Mouse (Mus musculus) inflammation-experienced regulatory T-cells (primary cell): ENCODE results near the gene Olfr390. TPM values are rescaled to one million over a fixed set of nuclear protein-coding genes. Genes with fewer than 3 reads are reported as not detected.

ENCODE experiments used
- polyA plus RNA-seq, 2 experiments: library from polyadenylated mRNA; unstranded; fragments of 100-300 nt; shearing (Covaris generic); gene quantifications; one replicate each; pipeline ENCODE4 v1.2.1; 2017

Gene Olfr390
- under 1 TPM; 0.14 to 0.53 TPM for polyA plus RNA-seq

DNA sequence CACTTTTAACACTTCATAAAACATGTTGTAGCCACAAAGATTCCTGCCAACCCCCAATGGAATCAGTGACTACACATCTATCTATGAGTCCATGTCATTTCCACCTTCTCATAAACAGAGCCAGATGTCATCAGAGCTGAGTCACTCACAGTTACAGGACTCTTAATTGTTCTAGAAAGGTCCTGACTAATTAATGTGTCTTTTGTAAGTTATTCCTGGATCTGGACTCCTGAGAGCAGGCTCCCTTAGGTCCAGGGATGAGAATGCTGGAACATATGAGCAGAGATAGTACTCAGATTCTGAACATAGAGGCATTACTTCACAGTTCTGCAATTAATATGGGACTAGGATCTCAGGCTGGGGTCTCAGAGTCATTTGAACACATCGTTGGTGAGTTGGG lies at the start of gene Olfr390:
TSS of gene Olfr390 (plus strand) at position 301 of the 400 bp plus-strand sequence.

DNA sequence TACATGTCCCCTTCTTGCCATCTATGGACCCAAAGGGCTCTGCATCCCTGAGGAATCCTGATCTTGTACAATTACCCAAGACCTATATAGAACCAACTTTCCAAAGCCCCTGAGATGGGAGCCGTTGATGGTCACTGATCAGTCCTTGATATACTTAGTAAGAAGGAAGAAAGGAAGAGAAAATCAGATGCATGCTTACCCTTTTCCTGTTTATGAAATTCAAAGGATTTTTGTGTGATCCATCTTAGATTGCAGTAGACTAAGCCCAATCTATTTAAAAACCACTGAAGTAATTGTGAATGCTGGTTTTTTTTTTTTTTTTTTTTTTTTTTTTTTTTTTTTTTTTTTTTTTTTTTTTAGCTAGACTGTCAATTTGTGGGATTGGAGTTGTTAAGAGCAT lies 2.2 kb upstream of the Olfr390 start, which contains the start of gene Olfr389:
TSS of gene Olfr389 (minus strand) at position 101 of the 400 bp plus-strand sequence.

DNA sequence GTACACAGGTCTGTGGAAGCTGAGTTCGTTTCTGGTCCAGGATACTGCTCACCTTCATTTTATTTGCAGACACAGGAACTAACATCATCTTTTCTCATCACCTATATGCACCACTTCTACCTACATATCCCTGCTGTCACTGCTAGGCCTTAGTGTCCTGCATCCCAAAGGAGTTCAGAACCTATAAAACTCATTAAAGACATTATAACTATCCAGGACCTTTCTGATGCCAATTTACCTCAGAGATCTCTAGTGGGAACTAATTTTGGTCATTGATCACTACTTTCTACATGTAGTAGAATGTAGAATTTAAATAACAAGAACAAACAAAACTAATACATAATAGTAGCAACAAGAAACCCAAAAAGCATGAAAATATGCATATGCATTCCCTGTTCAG lies 20.2 kb downstream of the Olfr390 start, which contains the start of gene Olfr391-ps:
TSS of gene Olfr391-ps (minus strand) at position 101 of the 400 bp plus-strand sequence.

DNA sequence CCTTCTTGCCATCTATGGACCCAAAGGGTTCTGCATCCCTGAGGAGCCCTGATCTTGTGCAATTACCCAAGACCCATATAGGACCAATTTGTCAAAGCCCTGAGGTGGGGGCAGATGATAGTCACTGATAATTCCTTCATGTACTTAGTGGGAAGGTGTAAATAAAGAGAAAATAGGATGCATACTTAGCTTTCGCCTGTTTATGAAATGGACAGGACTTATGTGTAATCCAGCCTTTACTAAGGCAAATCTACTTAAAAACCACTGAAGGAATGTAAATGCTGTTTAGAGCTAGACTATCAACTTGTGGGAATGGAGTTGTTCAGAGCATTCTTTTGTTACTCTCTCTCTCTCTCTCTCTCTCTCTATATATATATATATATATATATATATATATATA lies 34.2 kb downstream of the Olfr390 start, which contains the start of gene Olfr392:
TSS of gene Olfr392 (minus strand) at position 101 of the 400 bp plus-strand sequence.

Other genes starting within 250 kb of the Olfr390 start
- under 1 TPM in 1 of 2 experiments, not detected in 1; 0.10 TPM for gene Olfr385, start 190.0 kb upstream of the Olfr390 start, polyA plus RNA-seq
- gene Olfr384, start 184.4 kb upstream of the Olfr390 start, polyA plus RNA-seq = not detected
- gene Zfp735, start 94.2 kb upstream of the Olfr390 start, polyA plus RNA-seq = not detected
- gene Olfr389, start 2.3 kb upstream of the Olfr390 start, polyA plus RNA-seq = under 1 TPM in 1 of 2 experiments, not detected in 1; 0.18 TPM
- gene Olfr391-ps, start 20.1 kb downstream of the Olfr390 start, polyA plus RNA-seq = under 1 TPM in 1 of 2 experiments, not detected in 1; 0.27 TPM
- under 1 TPM in 1 of 2 experiments, not detected in 1; 0.08 TPM for gene Olfr392, start 34.1 kb downstream of the Olfr390 start, polyA plus RNA-seq
- under 1 TPM; 0.11 to 0.22 TPM for gene Olfr393, start 68.5 kb downstream of the Olfr390 start, polyA plus RNA-seq
- not detected for gene Olfr394, start 107.8 kb downstream of the Olfr390 start, polyA plus RNA-seq
- gene Olfr395, start 126.3 kb downstream of the Olfr390 start, polyA plus RNA-seq = not detected
- gene Olfr23, start 153.7 kb downstream of the Olfr390 start, polyA plus RNA-seq = 1 to 10 TPM in 1 of 2 experiments, under 1 TPM in 1; 0.96 to 1.5 TPM
- gene Olfr397, start 177.9 kb downstream of the Olfr390 start, polyA plus RNA-seq = not detected
- under 1 TPM; 0.28 to 0.37 TPM for gene Olfr398, start 207.4 kb downstream of the Olfr390 start, polyA plus RNA-seq